Mouse (Mus musculus) kidney, embryonic 15.5 days (tissue): Measurements from ENCODE around the gene Gsk3a. TPM values are rescaled to one million over a fixed set of nuclear protein-coding genes. Genes with fewer than 3 reads are reported as not detected.

ENCODE experiments used
- ATAC-seq: fragments of 200-750 bp; cut with Nextera tagmentation; replicated peaks from 2 replicates; pipeline ENCODE4 v1.8.0; 2017; ENCODE audit warnings: moderate TSS enrichment; ENCODE audit not compliant: low FRiP score
- H3K27ac ChIP-seq: fragments of 300-500 bp; sonication (generic); 2 replicates; pipeline ENCODE4 v1.5.1; 2015; ENCODE audit warnings: mild to moderate bottlenecking, inconsistent platforms
- H3K27me3 ChIP-seq: fragments of 300-500 bp; sonication (generic); 2 replicates; pipeline ENCODE4 v1.6.1; 2015; ENCODE audit warnings: inconsistent platforms
- H3K36me3 ChIP-seq: fragments of 300-500 bp; sonication (generic); 2 replicates; pipeline ENCODE4 v1.6.1; 2015; ENCODE audit warnings: inconsistent platforms
- H3K4me1 ChIP-seq: fragments of 300-500 bp; sonication (generic); 2 replicates; pipeline ENCODE4 v1.6.1; 2015; ENCODE audit warnings: inconsistent platforms
- H3K4me2 ChIP-seq: fragments of 300-500 bp; sonication (generic); 2 replicates; pipeline ENCODE4 v1.6.1; 2015; ENCODE audit warnings: moderate library complexity, mild to moderate bottlenecking, inconsistent platforms
- H3K4me3 ChIP-seq: fragments of 300-500 bp; sonication (generic); replicated peaks from 2 replicates; pipeline ENCODE4 v1.5.1; 2015; ENCODE audit warnings: mild to moderate bottlenecking, inconsistent platforms
- H3K9ac ChIP-seq: fragments of 300-500 bp; sonication (generic); 2 replicates; pipeline ENCODE4 v1.6.1; 2015; ENCODE audit warnings: mild to moderate bottlenecking, inconsistent platforms
- H3K9me3 ChIP-seq: fragments of 300-500 bp; sonication (generic); replicated peaks from 2 replicates; pipeline ENCODE4 v1.6.1; 2016; ENCODE audit warnings: inconsistent platforms
- WGBS: fragments of 180-500 bp; shearing (Covaris S2); methylation state at CpG from one replicate; pipeline ENCODE4 v1.1.7; 2015; ENCODE audit warnings: mixed read lengths; 5-methylcytosine and 5-hydroxymethylcytosine counted together
- polyA plus RNA-seq: library from polyadenylated mRNA; unstranded; fragments of >200 nt; fragmentation: Nextera tagmentation; extraction: Ambion mirVana; gene quantifications from 2 replicates; pipeline ENCODE4 v1.2.1, GENCODE M21; 2015

Gene Gsk3a
- polyA plus RNA-seq, 1 experiment from 2014 or later, result 12.1 TPM

- H3K4me1 ChIP-seq, result peaks cover 41% of the 10 kb centered on the region
- H3K27ac ChIP-seq, result peak within 1 kb of the TSS; percentile 97
- H3K4me2 ChIP-seq, result peak within 1 kb of the TSS; percentile 97
- under 1% methylated on average over 45 of the region's 45 CpGs for WGBS
- ATAC-seq, result peak; percentile 95
- no peaks in the 10 kb centered on the region for H3K27me3 ChIP-seq
- H3K36me3 ChIP-seq, result peaks cover 40% of the 10 kb centered on the region
- peak within 1 kb of the TSS; percentile 67 for H3K9ac ChIP-seq
- peak within 1 kb of the TSS; percentile 82 for H3K4me3 ChIP-seq
- no peaks in the 10 kb centered on the region for H3K9me3 ChIP-seq
These were observed 16.4 kb downstream of the Gsk3a start, which contains the start of gene Zfp526 for GRCm38 (mm10) chr7:25221102-25221883. Gene Zfp526, plus strand, starts transcription at chr7:25221425.

DNA sequence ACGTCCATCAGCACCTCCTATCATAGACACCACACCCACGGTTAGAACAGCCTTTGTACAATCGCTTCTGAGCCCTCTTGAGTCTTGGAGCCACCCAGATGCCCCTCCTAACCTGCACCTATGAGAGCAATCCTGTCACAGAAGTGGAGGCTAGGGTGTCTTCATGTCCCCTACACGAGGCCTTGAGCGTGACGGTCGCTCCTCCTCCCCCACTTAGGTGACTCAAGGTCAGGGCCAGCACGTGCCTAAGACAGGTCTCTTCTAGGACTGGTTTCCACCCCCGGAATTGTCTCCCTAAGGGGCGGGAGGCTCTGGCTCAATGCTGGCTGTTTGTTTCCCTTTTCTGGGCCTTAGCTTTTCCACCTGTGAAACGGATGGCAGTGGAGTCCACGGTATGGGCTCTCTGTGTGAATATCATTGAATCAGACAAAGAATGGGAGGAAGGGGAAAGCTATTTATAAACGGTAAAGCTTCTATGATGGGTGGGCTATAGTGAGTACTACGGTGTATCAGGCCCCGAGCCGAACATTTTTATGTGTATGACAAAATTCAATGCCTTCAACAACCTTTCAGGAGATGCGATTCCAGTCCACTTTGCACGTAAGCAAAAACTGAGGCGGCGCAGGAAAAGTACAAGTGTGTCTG is 17.1 kb downstream of the Gsk3a start, which contains the start of gene Dedd2:
Gene Dedd2, minus strand, starts transcription at position 159 of the 645 bp plus-strand sequence.
- Histone ChIP-seq H3K9me3 (no peaks in the 10 kb centered on the region), H3K27me3 (no peaks in the 10 kb centered on the region), H3K36me3 (peaks cover 33% of the 10 kb centered on the region), H3K4me2 (peak within 1 kb of the TSS; percentile 97), H3K9ac (peak within 1 kb of the TSS; percentile 77), H3K4me1 (peaks cover 41% of the 10 kb centered on the region), H3K27ac (peak within 1 kb of the TSS; percentile 97), H3K4me3 (peak within 1 kb of the TSS; percentile 82)
- 6% methylated on average over 20 of the region's 20 CpGs for WGBS
- no peak for ATAC-seq

DNA sequence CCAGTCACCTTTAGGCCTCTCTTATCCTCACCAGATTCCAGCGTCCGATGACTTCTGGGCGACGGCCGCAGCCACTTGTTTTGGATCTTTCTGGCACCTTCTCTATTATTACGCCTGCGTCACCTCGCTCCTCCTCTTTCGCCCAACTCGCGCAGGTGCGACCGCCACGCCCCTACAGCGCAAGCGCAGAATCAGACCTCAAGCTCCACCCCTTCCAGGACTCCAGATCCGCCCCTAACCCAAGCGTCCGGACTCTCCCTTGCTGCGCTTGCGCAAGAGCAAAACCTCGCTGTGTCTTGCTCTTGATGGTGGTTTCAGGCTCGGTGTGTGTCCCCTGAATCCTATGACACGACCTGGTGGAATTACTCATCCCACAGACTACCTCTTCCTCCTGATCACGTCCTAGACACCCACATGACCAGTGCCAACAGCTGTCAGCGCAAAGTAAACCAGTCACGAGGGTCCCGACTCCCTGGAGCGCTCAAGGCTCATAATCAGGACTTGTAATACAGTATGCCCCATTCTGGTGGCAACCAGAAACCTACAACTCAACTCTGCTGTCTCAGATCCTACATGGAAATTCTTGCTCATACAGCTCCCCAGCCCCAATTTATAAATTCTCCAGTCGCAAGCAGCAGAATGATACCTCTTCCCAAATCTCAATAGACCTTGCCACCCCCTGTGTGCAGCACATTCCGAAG is 17.7 kb downstream of the Gsk3a start:
- Histone ChIP-seq H3K9me3 (no peaks in the 10 kb centered on the region), H3K27me3 (no peaks in the 10 kb centered on the region), H3K4me2 (peak overlapping the region; percentile 97), H3K9ac (peak overlapping the region; percentile 77), H3K27ac (peak overlapping the region; percentile 97), H3K4me3 (peak overlapping the region; percentile 82), H3K36me3 (peaks cover 29% of the 10 kb centered on the region), H3K4me1 (peaks cover 41% of the 10 kb centered on the region)
- ATAC-seq, result peak; percentile 74
- 2% methylated on average over 31 of the region's 31 CpGs for WGBS

GRCm38 (mm10) chr7:25219416-25219750 is 18.3 kb downstream of the Gsk3a start:
- H3K36me3 ChIP-seq, result peaks cover 23% of the 10 kb centered on the region
- ATAC-seq, result peak; percentile 26
- H3K27ac ChIP-seq, result peak overlapping the region; percentile 97
- peak overlapping the region; percentile 97 for H3K4me2 ChIP-seq
- H3K4me1 ChIP-seq, result peaks cover 41% of the 10 kb centered on the region
- no peaks in the 10 kb centered on the region for H3K9me3 ChIP-seq
- no peaks in the 10 kb centered on the region for H3K27me3 ChIP-seq
- 0% methylated on average over 16 of the region's 16 CpGs for WGBS
- H3K9ac ChIP-seq, result peak overlapping the region; percentile 77
- peak overlapping the region; percentile 82 for H3K4me3 ChIP-seq

GRCm38 (mm10) chr7:25218705-25219415 is 18.8 kb downstream of the Gsk3a start:
- Histone ChIP-seq H3K4me2 (peak overlapping the region; percentile 97), H3K9me3 (no peaks in the 10 kb centered on the region), H3K27me3 (no peaks in the 10 kb centered on the region), H3K9ac (peak overlapping the region; percentile 77), H3K4me1 (peaks cover 41% of the 10 kb centered on the region), H3K36me3 (peaks cover 21% of the 10 kb centered on the region), H3K27ac (peak overlapping the region; percentile 97), H3K4me3 (peak overlapping the region; percentile 82)
- ATAC-seq, result peak; percentile 23
- under 1% methylated on average over 53 of the region's 53 CpGs for WGBS

DNA sequence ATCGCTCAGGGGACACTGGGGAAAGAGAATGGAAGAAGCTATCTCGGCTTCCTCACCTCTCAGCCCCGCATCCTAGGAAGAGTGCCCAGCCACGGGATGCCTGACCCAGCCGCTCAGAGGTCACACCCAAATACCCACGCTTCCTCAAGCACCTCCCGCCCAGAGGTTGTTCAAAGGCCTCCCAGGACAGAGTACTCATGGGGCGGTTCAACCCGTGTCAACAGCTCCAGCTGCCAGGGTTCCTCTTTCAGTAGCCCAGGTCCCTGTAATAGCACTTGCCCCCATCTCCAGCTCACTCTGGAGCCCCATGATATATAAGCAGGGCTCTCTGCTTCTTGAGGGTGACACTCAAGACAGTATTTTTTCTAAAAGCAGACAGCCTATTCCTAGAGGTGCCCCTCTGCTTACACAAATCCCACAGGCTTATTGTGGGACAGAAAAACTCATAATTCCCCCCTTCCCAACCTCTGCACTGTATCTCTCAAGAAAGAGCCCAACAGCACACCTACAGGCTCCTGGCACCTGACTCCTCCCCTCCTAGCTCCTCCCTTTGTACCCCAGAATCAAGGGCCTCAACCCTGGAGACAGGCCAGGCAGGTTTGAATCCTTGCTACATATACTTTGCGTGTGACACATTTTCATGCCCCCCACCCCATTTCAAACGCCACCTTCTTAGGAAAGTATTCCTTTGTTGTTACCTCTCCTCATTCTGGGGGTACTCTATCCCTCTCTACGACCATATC is 19.8 kb downstream of the Gsk3a start:
- H3K27me3 ChIP-seq, result no peaks in the 10 kb centered on the region
- peaks cover 17% of the 10 kb centered on the region for H3K36me3 ChIP-seq
- H3K4me2 ChIP-seq, result peak overlapping the region; percentile 97
- 60% methylated on average over 12 of the region's 12 CpGs for WGBS
- H3K9ac ChIP-seq, result no peak overlapping the region
- peak overlapping the region; percentile 82 for H3K4me3 ChIP-seq
- peaks cover 39% of the 10 kb centered on the region for H3K4me1 ChIP-seq
- no peaks in the 10 kb centered on the region for H3K9me3 ChIP-seq
- no peak for ATAC-seq
- H3K27ac ChIP-seq, result no peak overlapping the region

DNA sequence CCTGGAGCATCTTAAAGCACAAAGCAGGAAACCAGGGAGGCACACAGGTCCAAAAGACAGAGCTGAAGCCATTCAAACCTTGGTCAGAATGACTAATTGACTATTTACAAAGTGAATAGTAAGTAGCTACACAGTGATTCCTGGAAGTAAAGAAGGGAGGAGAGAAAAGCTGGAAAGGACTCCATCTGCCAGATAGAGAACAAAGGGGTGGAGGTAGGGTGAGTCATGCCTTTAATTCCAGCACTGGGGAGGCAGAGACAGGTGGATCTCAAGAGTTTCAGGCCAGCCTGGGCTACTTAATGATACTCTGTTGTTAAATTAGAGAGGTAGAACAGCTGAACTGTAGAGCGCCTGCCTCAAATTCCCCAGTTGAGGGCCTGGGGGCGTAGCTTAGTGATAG is 23.5 kb downstream of the Gsk3a start:
- no peak overlapping the region for H3K9ac ChIP-seq
- no peak for ATAC-seq
- no peak overlapping the region for H3K4me2 ChIP-seq
- 90% methylated on average over 2 of the region's 2 CpGs for WGBS
- H3K9me3 ChIP-seq, result no peaks in the 10 kb centered on the region
- peaks cover 44% of the 10 kb centered on the region for H3K36me3 ChIP-seq
- peaks cover 18% of the 10 kb centered on the region for H3K4me1 ChIP-seq
- no peak overlapping the region for H3K4me3 ChIP-seq
- H3K27ac ChIP-seq, result no peak overlapping the region
- no peaks in the 10 kb centered on the region for H3K27me3 ChIP-seq

DNA sequence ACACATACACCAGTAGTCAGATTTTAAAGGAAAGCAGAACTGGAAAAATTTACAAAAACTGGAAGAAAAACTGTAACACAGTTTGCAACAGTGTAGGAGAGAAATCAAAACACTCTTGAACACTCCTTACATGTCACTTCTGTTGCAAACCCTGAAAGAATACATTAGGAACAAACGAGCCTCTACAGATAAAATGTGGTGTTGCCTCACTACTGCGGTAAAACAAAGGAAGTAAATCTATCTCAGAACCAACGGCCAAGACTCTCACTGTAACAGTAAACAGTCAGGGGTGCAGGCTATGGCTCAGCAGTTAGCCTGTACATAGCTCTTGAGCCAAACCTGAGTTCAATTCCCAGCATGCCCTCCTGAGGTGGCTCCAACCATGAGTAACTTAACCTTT is 24.6 kb downstream of the Gsk3a start:
- Histone ChIP-seq H3K9ac (no peak overlapping the region), H3K27me3 (no peaks in the 10 kb centered on the region), H3K4me2 (no peak overlapping the region), H3K4me1 (peaks cover 9% of the 10 kb centered on the region), H3K36me3 (peaks cover 51% of the 10 kb centered on the region), H3K27ac (no peak overlapping the region), H3K4me3 (no peak overlapping the region), H3K9me3 (no peaks in the 10 kb centered on the region)
- ATAC-seq, result no peak
- WGBS, result 72% methylated on average over 3 of the region's 3 CpGs

DNA sequence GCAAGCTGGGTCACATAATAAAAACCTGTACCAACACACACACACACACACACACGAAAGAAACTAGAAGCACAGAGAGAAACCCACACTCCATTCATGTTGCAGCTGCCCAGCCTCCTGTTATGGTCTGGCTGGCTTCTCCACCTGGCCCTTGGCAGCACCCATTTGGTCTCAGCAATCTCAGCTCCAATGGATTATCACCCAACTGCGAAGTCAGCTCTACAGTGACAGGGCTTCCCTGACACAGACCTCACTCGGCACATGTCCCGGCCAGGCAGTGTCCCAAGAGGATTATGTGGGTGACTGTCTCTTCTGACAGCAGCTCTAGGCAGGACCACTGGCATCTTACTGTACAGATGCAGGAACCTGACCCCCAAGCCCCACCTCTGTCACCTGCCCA is 27.2 kb downstream of the Gsk3a start:
- Histone ChIP-seq H3K27me3 (no peaks in the 10 kb centered on the region), H3K27ac (no peak overlapping the region), H3K4me3 (no peak overlapping the region), H3K36me3 (peaks cover 52% of the 10 kb centered on the region), H3K4me2 (no peak overlapping the region), H3K4me1 (peaks cover 8% of the 10 kb centered on the region), H3K9me3 (no peaks in the 10 kb centered on the region), H3K9ac (no peak overlapping the region)
- no peak for ATAC-seq
- WGBS, result 75% methylated on average over 4 of the region's 4 CpGs

GRCm38 (mm10) chr7:25209161-25209622 is 28.5 kb downstream of the Gsk3a start:
- Histone ChIP-seq H3K4me1 (peaks cover 13% of the 10 kb centered on the region), H3K27me3 (no peaks in the 10 kb centered on the region), H3K36me3 (peaks cover 49% of the 10 kb centered on the region), H3K4me3 (no peak overlapping the region), H3K27ac (no peak overlapping the region), H3K9me3 (no peaks in the 10 kb centered on the region), H3K9ac (no peak overlapping the region), H3K4me2 (no peak overlapping the region)
- 45% methylated on average over 3 of the region's 3 CpGs for WGBS
- peak; percentile 44 for ATAC-seq
